Mouse (Mus musculus) liver, postnatal 0 days (tissue): ENCODE measurements around the gene 1700056E22Rik.

Experiments used
- CTCF ChIP-seq: sonication (generic); IDR thresholded peaks from 2 replicates; pipeline ENCODE4 v1.5.1; 2016; ENCODE audit warnings: antibody characterized with exemption, low read depth
- EP300 ChIP-seq: IDR thresholded peaks from 2 replicates; pipeline ENCODE4 v1.6.1; 2016; ENCODE audit warnings: antibody characterized with exemption, low read depth, mild to moderate bottlenecking

- TF ChIP-seq CTCF (no peak), EP300 (no peak)
Observed at GRCm38 (mm10) chr1:184037802-184038201, 3.7 kb upstream of the 1700056E22Rik start.
